Mouse (Mus musculus) C2C12 (cell line): ENCODE data around the gene Mettl23.

Source experiments
- CTCF ChIP-seq: IDR thresholded peaks from one replicate; pipeline ENCODE4 v1.5.1; 2011; ENCODE audit not compliant: control insufficient read depth, insufficient read depth, insufficient read length
- FOSL1 ChIP-seq: IDR thresholded peaks from one replicate; pipeline ENCODE4 v1.8.0; 2011; ENCODE audit warnings: mild to moderate bottlenecking, low read length; ENCODE audit not compliant: poor library complexity, insufficient read depth, severe bottlenecking
- MYOD1 ChIP-seq: IDR thresholded peaks from one replicate; pipeline ENCODE4 v1.6.1; 2011; ENCODE audit warnings: low read depth; ENCODE audit not compliant: control insufficient read depth, insufficient read length
- USF1 ChIP-seq: IDR thresholded peaks from one replicate; pipeline ENCODE4 v1.6.1; 2011; ENCODE audit warnings: low read depth, mild to moderate bottlenecking, control low read depth, moderate library complexity

GRCm38 (mm10) chr11:116834954-116835353, 8.1 kb upstream of the Mettl23 start:
- TF ChIP-seq CTCF (no peak), USF1 (no peak), MYOD1 (no peak), FOSL1 (no peak)
